Mouse (Mus musculus) retina, postnatal 7 days (tissue): ENCODE results near the gene C1qtnf6.

Source experiments
- DNase-seq: peaks from one replicate; pipeline ENCODE4 v3.0.0-alpha.2; 2012; ENCODE audit warnings: low read depth, low spot score

The C1qtnf6 gene

GRCm38 (mm10) chr15:78480111-78480510 lies 51.1 kb downstream of the C1qtnf6 start:
- DNase-seq: no peak

- no peak for DNase-seq
Measured at GRCm38 (mm10) chr15:78479470-78479869, 51.7 kb downstream of the C1qtnf6 start.

GRCm38 (mm10) chr15:78478073-78478472 lies 53.1 kb downstream of the C1qtnf6 start:
- DNase-seq: no peak

GRCm38 (mm10) chr15:78476878-78477277 lies 54.3 kb downstream of the C1qtnf6 start:
- DNase-seq: no peak

- DNase-seq: no peak
Measured at GRCm38 (mm10) chr15:78475604-78476031, 55.6 kb downstream of the C1qtnf6 start.

- no peak for DNase-seq
Measured at GRCm38 (mm10) chr15:78473442-78473841, 57.8 kb downstream of the C1qtnf6 start.
